ENCODE assay signal across 11 mouse cellular contexts in the genomic region with DNA sequence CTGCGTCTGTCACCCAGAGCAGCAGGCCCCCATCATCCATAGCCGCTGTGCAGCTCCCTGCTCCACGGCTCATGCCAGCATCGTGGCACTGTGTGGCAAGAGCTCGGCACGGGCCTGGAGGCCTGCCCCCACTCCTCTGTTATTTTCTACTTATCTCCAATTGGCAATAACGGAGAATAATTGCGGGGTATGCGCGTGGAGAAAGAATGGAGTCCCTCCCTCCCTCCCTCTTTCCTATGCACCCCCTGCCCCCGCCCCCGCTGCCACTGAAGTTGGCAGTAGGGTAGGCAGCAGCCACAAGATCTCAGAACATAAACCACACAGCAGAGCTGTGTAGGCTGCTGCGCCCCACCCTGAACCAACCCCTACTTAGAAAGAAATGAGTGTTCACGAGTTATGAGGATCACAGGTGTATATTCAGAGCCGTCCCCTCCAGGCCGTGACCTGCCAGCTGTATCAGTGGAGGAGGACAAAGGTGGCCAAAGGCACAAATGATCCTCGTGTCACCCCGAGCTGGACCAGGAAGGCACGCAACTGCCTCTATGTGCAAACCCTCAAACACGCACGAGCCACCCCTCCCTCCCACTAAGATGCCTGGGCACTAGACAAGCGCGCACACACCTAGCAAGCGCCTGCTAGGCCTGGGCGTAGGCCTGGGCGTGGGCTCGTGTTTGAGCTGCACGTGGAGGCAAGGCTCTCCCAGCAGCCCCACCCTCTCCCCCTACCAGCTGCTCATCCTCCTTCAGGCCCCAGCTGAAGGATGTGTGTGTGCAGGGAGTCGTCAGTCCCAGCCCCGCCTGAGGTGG.
DNase-seq lines count a peak whose midpoint lies in the region; ATAC-seq and TF ChIP-seq lines count a peak whose summit lies in the region.
"Had no signal": no experiment of that assay in that cellular context is flagged by ENCODE, and none has a peak within 500 bp of the region (broad histone marks: within the 10 kb centered on the region; RNA-seq: fewer than 3 reads in every experiment).

No protein-coding gene starts in this region.

- no peaks in the 10 kb centered on the region for H3K4me1 ChIP-seq in lung, embryonic 16.5 days (replicated peaks; ENCODE audit: control insufficient read depth, insufficient read depth, low read length)
- peaks cover 5% of the 10 kb centered on the region; the same call in 1 of the 2 replicates for H3K4me1 ChIP-seq in embryonic facial prominence, embryonic 14.5 days (ENCODE audit: control insufficient read depth, insufficient read depth, low read length)
- H3K4me1 ChIP-seq in intestine, postnatal 0 days (replicated peaks; ENCODE audit: control insufficient read depth, insufficient read depth, low read length), result no peaks in the 10 kb centered on the region

- 0 out of 2 replicates have a peak, but pooled peaks cover 3% of the 10 kb centered on the region for H3K9me3 ChIP-seq in lung, embryonic 16.5 days (ENCODE audit: control insufficient read depth, low read length)
- H3K9me3 ChIP-seq in embryonic facial prominence, embryonic 14.5 days (ENCODE audit: control insufficient read depth, low read length), result no peaks in the 10 kb centered on the region; the same call in 1 of the 2 replicates
- H3K9me3 ChIP-seq in intestine, postnatal 0 days (ENCODE audit: control insufficient read depth), result no peaks in the 10 kb centered on the region

- ATAC-seq in lung, embryonic 16.5 days (ENCODE audit: low read depth), result peak; percentile 40; the same call in 1 of the 2 replicates
- ATAC-seq in embryonic facial prominence, embryonic 14.5 days (ENCODE audit: low read depth), result peak; percentile 69
- 0 out of 2 replicates have a peak, but pooled peaks have one; percentile 25 for ATAC-seq in intestine, postnatal 0 days

- no peak overlapping the region for H3K4me2 ChIP-seq in lung, embryonic 16.5 days (ENCODE audit: low read depth, low read length)
- H3K4me2 ChIP-seq in embryonic facial prominence, embryonic 14.5 days (ENCODE audit: low read depth, low read length), result no peak overlapping the region
- H3K4me2 ChIP-seq in intestine, postnatal 0 days (replicated peaks; ENCODE audit: low read depth), result no peak overlapping the region
- H3K4me2 ChIP-seq: midbrain, embryonic 11.5 days had no signal

- no peak overlapping the region for H3K27ac ChIP-seq in lung, embryonic 16.5 days (ENCODE audit: low read length)
- H3K27ac ChIP-seq in embryonic facial prominence, embryonic 14.5 days (replicated peaks; ENCODE audit: low read depth, low read length), result no peak overlapping the region
- H3K27ac ChIP-seq in intestine, postnatal 0 days (ENCODE audit: low read depth, low read length), result no peak overlapping the region
- H3K27ac ChIP-seq: liver, embryonic 14.5 days had no signal

- no peak for DNase-seq in lung, postnatal 10 days
- peak; percentile 41 for DNase-seq in embryonic facial prominence, embryonic 14.5 days (ENCODE audit: low spot score)
- peak; percentile 15 to 22 for DNase-seq in thymus, postnatal 10 days (ENCODE audit: low spot score in 2 of 2)
- no peak for DNase-seq in heart, adult 11 months
- DNase-seq in heart, adult 18-20 months, result no peak
- DNase-seq: embryo, embryonic 11 days; heart, postnatal 4 days had no signal

- 74% methylated on average over 30 of the region's 30 CpGs for WGBS in lung, embryonic 16.5 days
- WGBS in embryonic facial prominence, embryonic 14.5 days, result 64% methylated on average over 25 of the region's 30 CpGs
- 60% methylated on average over 28 of the region's 30 CpGs for WGBS in intestine, postnatal 0 days

- H3K9ac ChIP-seq in lung, embryonic 16.5 days (ENCODE audit: low read length), result no peak overlapping the region
- H3K9ac ChIP-seq in embryonic facial prominence, embryonic 14.5 days (ENCODE audit: low read depth, low read length), result no peak overlapping the region
- no peak overlapping the region for H3K9ac ChIP-seq in intestine, postnatal 0 days (ENCODE audit: low read depth, low read length)
- H3K9ac ChIP-seq: liver, embryonic 14.5 days had no signal

- no peak overlapping the region for H3K4me3 ChIP-seq in lung, embryonic 16.5 days (ENCODE audit: low read length)
- no peak overlapping the region for H3K4me3 ChIP-seq in embryonic facial prominence, embryonic 14.5 days (ENCODE audit: low read depth, low read length)
- H3K4me3 ChIP-seq in intestine, postnatal 0 days (ENCODE audit: low read depth, low read length), result no peak overlapping the region

- H3K27me3 ChIP-seq in lung, embryonic 16.5 days (ENCODE audit: control insufficient read depth, insufficient read depth, low read depth, low read length), result no peaks in the 10 kb centered on the region
- no peaks in the 10 kb centered on the region for H3K27me3 ChIP-seq in embryonic facial prominence, embryonic 14.5 days (replicated peaks; ENCODE audit: control insufficient read depth, insufficient read depth, low read length)
- H3K27me3 ChIP-seq in intestine, postnatal 0 days (replicated peaks; ENCODE audit: control insufficient read depth, insufficient read depth, low read length), result no peaks in the 10 kb centered on the region

- H3K36me3 ChIP-seq in lung, embryonic 16.5 days (ENCODE audit: control insufficient read depth, insufficient read depth, low read length), result no peaks in the 10 kb centered on the region
- H3K36me3 ChIP-seq in embryonic facial prominence, embryonic 14.5 days (ENCODE audit: control insufficient read depth, insufficient read depth, low read length), result no peaks in the 10 kb centered on the region
- no peaks in the 10 kb centered on the region for H3K36me3 ChIP-seq in intestine, postnatal 0 days (ENCODE audit: control insufficient read depth, insufficient read depth)

- TF ChIP-seq CTCF in intestine, postnatal 0 days (IDR thresholded peaks at IDR 0.05; ENCODE audit: low read depth), result no peak

Comparison
In these comparisons a context has a peak if more than half of its experiments do, and no peak if none do; other contexts are left out.
1. DNase-seq: peak in embryonic facial prominence, embryonic 14.5 days (single experiment) and thymus, postnatal 10 days (2 of 2); none in lung, postnatal 10 days (single experiment), heart, adult 11 months (single experiment) and heart, adult 18-20 months (0 of 2).
2. Peak in every context shown above with its lines, with median percentiles within 50 percentile points of each other: ATAC-seq.